Mouse (Mus musculus): Measurements from ENCODE around the gene Spo11. TPM values are rescaled to one million over a fixed set of nuclear protein-coding genes. Genes with fewer than 3 reads are reported as not detected.

Gene Spo11
- total and polyA plus RNA-seq, 3 experiments = 0.16 to 0.34 TPM; not detected in 1

DNA sequence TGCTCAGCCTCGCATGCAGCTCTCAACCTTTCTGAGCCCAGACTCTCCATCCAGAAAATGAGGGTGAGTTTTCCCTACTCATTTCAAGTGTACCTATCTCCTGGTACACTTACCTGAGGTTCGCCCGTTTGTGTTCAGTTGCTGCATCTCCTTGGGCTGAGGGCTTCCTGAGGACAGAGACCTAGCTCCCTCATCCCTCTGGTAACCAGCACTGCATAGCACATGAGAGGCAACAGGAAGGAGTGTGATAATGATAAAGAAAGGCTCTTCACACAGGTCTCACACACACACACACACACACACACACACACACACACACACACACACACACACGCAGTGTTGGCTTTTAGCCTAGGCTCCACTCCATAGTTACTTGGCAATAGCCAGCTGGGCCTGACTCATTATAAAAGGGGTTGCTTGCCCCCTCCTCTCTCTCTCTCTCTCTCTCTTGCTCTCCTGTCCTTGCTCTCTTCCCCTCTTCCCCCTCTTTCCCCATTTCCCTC lies 682 bp downstream of the Spo11 start:
- no peak overlapping the region for H3K4me3 ChIP-seq (replicated peaks in 1 of 3; ENCODE audit: low read depth in 2 of 3, low read length in 2 of 3, poor library complexity in 1 of 3)

GRCm38 (mm10) chr2:172979666-172980345 lies 2.3 kb downstream of the Spo11 start:
- Histone ChIP-seq H3K9ac (ENCODE audit: insufficient read depth, low read depth) (no peak overlapping the region), H3K9me3 (replicated peaks; ENCODE audit: low read length) (peaks cover 4% of the 10 kb centered on the region), H3K27me3 (replicated peaks) (no peaks in the 10 kb centered on the region), H3K4me3 (replicated peaks in 1 of 3; ENCODE audit: low read depth in 2 of 3, low read length in 2 of 3, poor library complexity in 1 of 3) (no peak overlapping the region), H3K36me3 (replicated peaks in 1 of 2; ENCODE audit: control insufficient read depth in 1 of 2, insufficient read depth in 1 of 2, low read length in 1 of 2) (no peaks in the 10 kb centered on the region), H3K27ac (ENCODE audit: insufficient read depth, low read depth) (no peak overlapping the region), H3K79me2 (replicated peaks; ENCODE audit: control insufficient read depth, extremely low read depth, insufficient read depth, poor library complexity, severe bottlenecking) (no peaks in the 10 kb centered on the region), H3K4me1 (ENCODE audit: control insufficient read depth in 1 of 2, insufficient read depth in 2 of 2) (peaks cover 0 to 23% of the 10 kb centered on the region in 2 experiments; a peak in 3 of 4 replicates), H3K4me2 (ENCODE audit: insufficient read depth, low read depth, poor library complexity, severe bottlenecking) (no peak overlapping the region)
- no peak for DNase-seq (ENCODE audit: extremely low read depth)
- in situ Hi-C loops (cut with MboI; ENCODE audit: low pct_ligation_motif_present, low pct_unique_long_range_greater_than_20kb, low sequenced_read_pairs) = no loop called here
- dilution Hi-C loops (cut with MboI; ENCODE audit: extremely low pct_ligation_motif_present, extremely low pct_unique_long_range_greater_than_20kb, low sequenced_read_pairs) = no loop called here
- no peak for TF ChIP-seq HCFC1 (IDR thresholded peaks at IDR 0.05; ENCODE audit: low read depth, low read length)
- no peak for TF ChIP-seq UBTF (IDR thresholded peaks at IDR 0.05; ENCODE audit: low read depth, low read length)
- no peak for TF ChIP-seq CTCF (conservative IDR thresholded peaks at IDR 0.05 in 1 of 2, IDR thresholded peaks at IDR 0.05 in 1 of 2; ENCODE audit: low read depth in 2 of 2, low read length in 2 of 2)
- TF ChIP-seq GABPA (IDR thresholded peaks at IDR 0.05; ENCODE audit: insufficient replicate concordance, low read depth, low read length) = no peak
- no peak for TF ChIP-seq BHLHE40 (IDR thresholded peaks at IDR 0.05; ENCODE audit: low read depth, low read length)
- no peak for TF ChIP-seq KAT2A (IDR thresholded peaks at IDR 0.05; ENCODE audit: insufficient replicate concordance, low read length)
- TF ChIP-seq ELF1 (IDR thresholded peaks at IDR 0.05; ENCODE audit: low read depth, low read length) = no peak
- TF ChIP-seq RCOR1 (conservative IDR thresholded peaks at IDR 0.05; ENCODE audit: low read depth, low read length) = no peak
- no peak for TF ChIP-seq POLR2AphosphoS2 (IDR thresholded peaks at IDR 0.05; ENCODE audit: low read depth, low read length)
- no peak for TF ChIP-seq EP300 (IDR thresholded peaks at IDR 0.05; ENCODE audit: low read length)
- TF ChIP-seq ZNF384 (IDR thresholded peaks at IDR 0.05; ENCODE audit: low read depth, low read length) = no peak

More for the DNA sequence above, 682 bp downstream of the Spo11 start:
- TF ChIP-seq MAFK (IDR thresholded peaks at IDR 0.05; ENCODE audit: insufficient replicate concordance, low read length) (no peak), EP300 (IDR thresholded peaks at IDR 0.05; ENCODE audit: low read length) (no peak), JUND (conservative IDR thresholded peaks at IDR 0.05; ENCODE audit: low read depth, low read length) (no peak), ZC3H11A (IDR thresholded peaks at IDR 0.05; ENCODE audit: low read depth, low read length) (no peak), JUN (IDR thresholded peaks at IDR 0.05; ENCODE audit: insufficient read depth, low read depth, low read length) (no peak), CTCF (conservative IDR thresholded peaks at IDR 0.05 in 1 of 2, IDR thresholded peaks at IDR 0.05 in 1 of 2; ENCODE audit: low read depth in 2 of 2, low read length in 2 of 2) (no peak), MEF2A (IDR thresholded peaks at IDR 0.05; ENCODE audit: borderline replicate concordance, low read depth, low read length) (no peak), RCOR1 (conservative IDR thresholded peaks at IDR 0.05; ENCODE audit: low read depth, low read length) (no peak), USF1 (IDR thresholded peaks at IDR 0.05; ENCODE audit: low read depth, low read length) (no peak), CHD2 (IDR thresholded peaks at IDR 0.05; ENCODE audit: low read length) (no peak), MAZ (IDR thresholded peaks at IDR 0.05; ENCODE audit: low read depth, low read length) (no peak), GABPA (IDR thresholded peaks at IDR 0.05; ENCODE audit: insufficient replicate concordance, low read depth, low read length) (no peak), SMC3 (IDR thresholded peaks at IDR 0.05; ENCODE audit: low read depth, low read length) (no peak), IRF4 (IDR thresholded peaks at IDR 0.05; ENCODE audit: low read depth, low read length) (no peak), NRF1 (IDR thresholded peaks at IDR 0.05; ENCODE audit: low read depth, low read length) (no peak), UBTF (IDR thresholded peaks at IDR 0.05; ENCODE audit: low read depth, low read length) (no peak), BHLHE40 (IDR thresholded peaks at IDR 0.05; ENCODE audit: low read depth, low read length) (no peak), RAD21 (IDR thresholded peaks at IDR 0.05; ENCODE audit: low read depth, low read length) (no peak), SIN3A (IDR thresholded peaks at IDR 0.05; ENCODE audit: low read length) (no peak), MAX (IDR thresholded peaks at IDR 0.05; ENCODE audit: low read length) (no peak)
- peaks cover 4% of the 10 kb centered on the region for H3K9me3 ChIP-seq (replicated peaks; ENCODE audit: low read length)
- H3K27ac ChIP-seq (ENCODE audit: insufficient read depth, low read depth) = peak overlapping the region; percentile 15
- H3K4me1 ChIP-seq (ENCODE audit: control insufficient read depth in 1 of 2, insufficient read depth in 2 of 2) = peaks cover 9 to 37% of the 10 kb centered on the region in 2 experiments
- H3K36me3 ChIP-seq (replicated peaks in 1 of 2; ENCODE audit: control insufficient read depth in 1 of 2, insufficient read depth in 1 of 2, low read length in 1 of 2) = no peaks in the 10 kb centered on the region
- H3K79me2 ChIP-seq (replicated peaks; ENCODE audit: control insufficient read depth, extremely low read depth, insufficient read depth, poor library complexity, severe bottlenecking) = no peaks in the 10 kb centered on the region
- no peak overlapping the region for H3K4me2 ChIP-seq (ENCODE audit: insufficient read depth, low read depth, poor library complexity, severe bottlenecking)
- DNase-seq (ENCODE audit: extremely low read depth) = no peak
- dilution Hi-C loops (cut with MboI; ENCODE audit: extremely low pct_ligation_motif_present, extremely low pct_unique_long_range_greater_than_20kb, low sequenced_read_pairs) (no loop called here), in situ Hi-C loops (cut with MboI; ENCODE audit: low pct_ligation_motif_present, low pct_unique_long_range_greater_than_20kb, low sequenced_read_pairs) (no loop called here)
- H3K27me3 ChIP-seq (replicated peaks) = no peaks in the 10 kb centered on the region
- H3K9ac ChIP-seq (ENCODE audit: insufficient read depth, low read depth) = no peak overlapping the region; the same call in 1 of the 2 replicates

Measured in CH12.LX (cell line).